Mouse (Mus musculus): Measurements from ENCODE around the gene Sdccag8. TPM values are rescaled to one million over a fixed set of nuclear protein-coding genes. Genes with fewer than 3 reads are reported as not detected.

Sdccag8 gene
- polyA plus RNA-seq, 1 experiment from 2014 or later = 19.2 TPM

GRCm38 (mm10) chr1:177046963-177047362, 232.5 kb downstream of the Sdccag8 start:
- no peaks in the 10 kb centered on the region for H3K9me3 ChIP-seq (ENCODE audit: control insufficient read depth, low read length)
- ATAC-seq (ENCODE audit: insufficient read depth, low FRiP score, low TSS enrichment) = no peak
- DNase-seq (ENCODE audit: low spot score) = no peak
- H3K4me2 ChIP-seq (ENCODE audit: low read depth) = no peak overlapping the region
- WGBS = 85% methylated on average over 2 of the region's 2 CpGs
- H3K4me3 ChIP-seq (ENCODE audit: low read depth, low read length) = no peak overlapping the region
- no peaks in the 10 kb centered on the region for H3K36me3 ChIP-seq (ENCODE audit: control insufficient read depth, insufficient read depth, low read length)
- no peak overlapping the region for H3K9ac ChIP-seq (ENCODE audit: low read length)
- H3K4me1 ChIP-seq (ENCODE audit: control insufficient read depth, insufficient read depth, low read length) = no peaks in the 10 kb centered on the region
- no peaks in the 10 kb centered on the region for H3K27me3 ChIP-seq (ENCODE audit: control insufficient read depth, insufficient read depth, low read length)
- H3K27ac ChIP-seq (ENCODE audit: low read depth, low read length) = no peak overlapping the region

DNA sequence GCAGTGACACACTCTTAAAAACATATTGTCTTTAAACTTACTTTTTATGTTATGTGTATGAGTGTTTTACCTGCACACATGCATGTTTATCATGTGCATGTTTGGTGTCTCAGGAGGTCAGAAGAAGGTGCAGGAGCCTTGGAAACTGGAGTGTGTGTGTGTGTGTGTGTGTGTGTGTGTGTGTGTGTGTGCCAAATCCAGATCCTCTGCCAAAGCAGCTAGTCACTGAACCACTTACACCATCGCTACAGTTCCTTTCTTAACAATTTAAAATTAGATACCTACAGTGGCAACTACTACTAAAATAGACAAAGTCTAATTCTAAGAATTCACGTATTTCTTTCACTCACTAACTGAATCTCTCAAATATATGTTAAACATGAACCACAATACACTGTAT, 234.3 kb downstream of the Sdccag8 start:
- Histone ChIP-seq H3K4me1 (ENCODE audit: control insufficient read depth, insufficient read depth, low read length) (no peaks in the 10 kb centered on the region), H3K27ac (ENCODE audit: low read depth, low read length) (no peak overlapping the region), H3K9me3 (ENCODE audit: control insufficient read depth, low read length) (no peaks in the 10 kb centered on the region), H3K27me3 (ENCODE audit: control insufficient read depth, insufficient read depth, low read length) (no peaks in the 10 kb centered on the region), H3K36me3 (ENCODE audit: control insufficient read depth, insufficient read depth, low read length) (no peaks in the 10 kb centered on the region), H3K4me2 (ENCODE audit: low read depth) (no peak overlapping the region), H3K9ac (ENCODE audit: low read length) (no peak overlapping the region), H3K4me3 (ENCODE audit: low read depth, low read length) (no peak overlapping the region)
- ATAC-seq (ENCODE audit: insufficient read depth, low FRiP score, low TSS enrichment) (no peak), DNase-seq (ENCODE audit: low spot score) (no peak)
- 95% methylated on average over 2 of the region's 2 CpGs for WGBS

GRCm38 (mm10) chr1:177051366-177051963, 237.0 kb downstream of the Sdccag8 start:
- Histone ChIP-seq H3K4me1 (ENCODE audit: control insufficient read depth, insufficient read depth, low read length) (no peaks in the 10 kb centered on the region), H3K9me3 (ENCODE audit: control insufficient read depth, low read length) (no peaks in the 10 kb centered on the region), H3K9ac (ENCODE audit: low read length) (no peak overlapping the region), H3K4me2 (ENCODE audit: low read depth) (no peak overlapping the region), H3K27me3 (ENCODE audit: control insufficient read depth, insufficient read depth, low read length) (no peaks in the 10 kb centered on the region), H3K27ac (ENCODE audit: low read depth, low read length) (no peak overlapping the region), H3K36me3 (ENCODE audit: control insufficient read depth, insufficient read depth, low read length) (no peaks in the 10 kb centered on the region), H3K4me3 (ENCODE audit: low read depth, low read length) (no peak overlapping the region)
- ATAC-seq (ENCODE audit: insufficient read depth, low FRiP score, low TSS enrichment) = no peak
- 89% methylated on average over 11 of the region's 11 CpGs for WGBS
- no peak for DNase-seq (ENCODE audit: low spot score)

- Histone ChIP-seq H3K27me3 (ENCODE audit: control insufficient read depth, insufficient read depth, low read length) (no peaks in the 10 kb centered on the region), H3K9me3 (ENCODE audit: control insufficient read depth, low read length) (no peaks in the 10 kb centered on the region), H3K9ac (ENCODE audit: low read length) (no peak overlapping the region), H3K36me3 (ENCODE audit: control insufficient read depth, insufficient read depth, low read length) (no peaks in the 10 kb centered on the region), H3K4me1 (ENCODE audit: control insufficient read depth, insufficient read depth, low read length) (no peaks in the 10 kb centered on the region), H3K4me3 (ENCODE audit: low read depth, low read length) (no peak overlapping the region), H3K4me2 (ENCODE audit: low read depth) (no peak overlapping the region), H3K27ac (ENCODE audit: low read depth, low read length) (no peak overlapping the region)
- 75% methylated on average over 2 of the region's 2 CpGs for WGBS
- DNase-seq (ENCODE audit: low spot score) (no peak), ATAC-seq (ENCODE audit: insufficient read depth, low FRiP score, low TSS enrichment) (no peak)
Observed at GRCm38 (mm10) chr1:177054891-177055290, 240.4 kb downstream of the Sdccag8 start.

DNA sequence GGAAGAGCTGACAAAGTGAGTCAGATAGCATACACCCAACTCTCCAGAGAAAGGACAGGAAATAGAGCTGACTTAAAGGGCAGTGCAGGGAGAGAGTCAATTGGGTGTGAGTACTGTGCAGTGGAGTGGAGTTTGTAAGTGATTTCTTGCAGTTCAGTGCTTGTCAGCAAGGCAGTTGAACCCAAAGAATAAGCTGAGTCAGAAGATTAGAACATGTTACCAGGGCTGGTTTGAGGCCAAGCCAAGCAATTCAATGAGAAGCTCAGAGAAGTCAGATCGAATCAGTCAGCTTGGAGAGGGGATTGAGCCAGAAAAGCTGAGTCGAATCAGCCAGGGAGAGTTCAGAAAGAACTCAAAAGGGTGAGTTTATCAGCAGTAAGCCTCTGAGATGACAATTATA, 247.3 kb downstream of the Sdccag8 start:
- Histone ChIP-seq H3K27me3 (ENCODE audit: control insufficient read depth, insufficient read depth, low read length) (no peaks in the 10 kb centered on the region), H3K4me1 (ENCODE audit: control insufficient read depth, insufficient read depth, low read length) (no peaks in the 10 kb centered on the region), H3K9me3 (ENCODE audit: control insufficient read depth, low read length) (no peaks in the 10 kb centered on the region), H3K4me3 (ENCODE audit: low read depth, low read length) (no peak overlapping the region), H3K36me3 (ENCODE audit: control insufficient read depth, insufficient read depth, low read length) (no peaks in the 10 kb centered on the region), H3K27ac (ENCODE audit: low read depth, low read length) (no peak overlapping the region), H3K4me2 (ENCODE audit: low read depth) (no peak overlapping the region), H3K9ac (ENCODE audit: low read length) (no peak overlapping the region)
- no peak for DNase-seq (ENCODE audit: low spot score)
- no peak for ATAC-seq (ENCODE audit: insufficient read depth, low FRiP score, low TSS enrichment)
- 94% methylated on average over 2 of the region's 2 CpGs for WGBS

DNA sequence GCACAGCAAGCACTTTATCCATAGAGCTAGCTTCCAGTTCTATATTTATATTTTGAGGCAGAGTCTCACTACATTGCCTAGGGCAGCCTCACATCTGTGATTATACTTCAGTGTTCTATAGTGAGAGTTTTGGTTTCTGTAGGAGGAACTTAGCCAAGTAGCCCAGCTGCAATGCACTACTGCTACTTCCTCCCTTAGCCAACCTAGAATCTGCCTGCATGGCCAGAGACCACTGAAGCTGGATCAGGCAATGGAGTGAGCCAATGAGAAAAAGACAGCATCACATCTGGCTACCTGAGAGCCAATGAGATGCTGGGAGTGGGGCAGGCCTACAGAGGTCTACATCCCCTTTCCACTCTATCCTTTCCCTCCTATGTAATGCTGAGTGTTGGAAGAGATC, 251.3 kb downstream of the Sdccag8 start:
- Histone ChIP-seq H3K9ac (ENCODE audit: low read length) (no peak overlapping the region), H3K27me3 (ENCODE audit: control insufficient read depth, insufficient read depth, low read length) (no peaks in the 10 kb centered on the region), H3K4me1 (ENCODE audit: control insufficient read depth, insufficient read depth, low read length) (no peaks in the 10 kb centered on the region), H3K4me2 (ENCODE audit: low read depth) (no peak overlapping the region), H3K9me3 (ENCODE audit: control insufficient read depth, low read length) (no peaks in the 10 kb centered on the region), H3K27ac (ENCODE audit: low read depth, low read length) (no peak overlapping the region), H3K36me3 (ENCODE audit: control insufficient read depth, insufficient read depth, low read length) (no peaks in the 10 kb centered on the region), H3K4me3 (ENCODE audit: low read depth, low read length) (no peak overlapping the region)
- DNase-seq (ENCODE audit: low spot score) (no peak), ATAC-seq (ENCODE audit: insufficient read depth, low FRiP score, low TSS enrichment) (no peak)

DNA sequence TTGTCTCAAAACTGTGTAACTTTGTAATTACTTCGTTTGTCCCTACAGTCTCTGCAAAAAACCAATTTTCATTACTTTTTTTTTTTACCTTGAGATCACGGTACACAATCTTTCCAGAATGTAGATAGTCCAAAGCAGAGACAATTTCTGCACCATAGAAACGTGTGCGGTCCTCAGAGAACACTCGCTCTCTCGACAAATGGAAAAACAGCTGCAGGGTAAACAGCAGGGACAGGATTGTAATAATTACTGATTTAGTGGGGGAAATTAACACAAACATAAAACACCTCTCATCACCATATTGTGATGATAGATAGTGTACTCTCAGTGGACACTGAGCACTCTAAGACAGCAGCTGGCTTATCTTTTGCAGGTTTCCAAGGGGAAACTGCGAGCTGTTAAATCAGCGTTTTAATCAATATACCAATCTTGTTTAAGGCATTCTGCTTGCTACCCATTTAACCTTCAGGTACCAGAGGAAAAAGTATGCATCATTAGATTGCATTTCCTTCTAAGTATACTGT, 252.7 kb downstream of the Sdccag8 start:
- H3K27me3 ChIP-seq (ENCODE audit: control insufficient read depth, insufficient read depth, low read length) = no peaks in the 10 kb centered on the region
- H3K4me3 ChIP-seq (ENCODE audit: low read depth, low read length) = no peak overlapping the region
- no peaks in the 10 kb centered on the region for H3K36me3 ChIP-seq (ENCODE audit: control insufficient read depth, insufficient read depth, low read length)
- no peaks in the 10 kb centered on the region for H3K9me3 ChIP-seq (ENCODE audit: control insufficient read depth, low read length)
- DNase-seq (ENCODE audit: low spot score) = no peak
- H3K9ac ChIP-seq (ENCODE audit: low read length) = no peak overlapping the region
- no peaks in the 10 kb centered on the region for H3K4me1 ChIP-seq (ENCODE audit: control insufficient read depth, insufficient read depth, low read length)
- H3K4me2 ChIP-seq (ENCODE audit: low read depth) = no peak overlapping the region
- no peak for ATAC-seq (ENCODE audit: insufficient read depth, low FRiP score, low TSS enrichment)
- 78% methylated on average over 8 of the region's 8 CpGs for WGBS
- no peak overlapping the region for H3K27ac ChIP-seq (ENCODE audit: low read depth, low read length)

DNA sequence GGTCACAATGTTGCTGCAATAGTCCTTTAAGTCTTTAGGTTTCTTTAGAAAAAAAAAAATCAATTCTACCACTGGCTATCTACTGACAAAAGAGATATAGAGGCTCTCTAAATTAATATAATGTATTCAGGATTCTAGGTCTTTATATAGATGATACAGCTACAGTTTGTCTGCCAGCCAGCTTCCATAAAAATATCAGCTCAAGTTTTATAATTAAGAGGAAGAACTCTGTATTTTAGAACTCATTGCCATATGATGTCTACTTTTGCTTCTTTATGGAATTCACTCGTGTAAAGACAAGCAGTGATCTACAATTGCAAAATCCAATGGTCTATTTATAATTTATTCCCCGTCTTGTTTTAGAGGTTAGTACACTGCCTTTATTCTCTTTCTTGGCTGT, 254.7 kb downstream of the Sdccag8 start:
- Histone ChIP-seq H3K9ac (ENCODE audit: low read length) (no peak overlapping the region), H3K4me2 (ENCODE audit: low read depth) (no peak overlapping the region), H3K27me3 (ENCODE audit: control insufficient read depth, insufficient read depth, low read length) (no peaks in the 10 kb centered on the region), H3K4me3 (ENCODE audit: low read depth, low read length) (no peak overlapping the region), H3K4me1 (ENCODE audit: control insufficient read depth, insufficient read depth, low read length) (no peaks in the 10 kb centered on the region), H3K27ac (ENCODE audit: low read depth, low read length) (no peak overlapping the region), H3K9me3 (ENCODE audit: control insufficient read depth, low read length) (no peaks in the 10 kb centered on the region), H3K36me3 (ENCODE audit: control insufficient read depth, insufficient read depth, low read length) (no peaks in the 10 kb centered on the region)
- ATAC-seq (ENCODE audit: insufficient read depth, low FRiP score, low TSS enrichment) = no peak
- 89% methylated on average over 2 of the region's 2 CpGs for WGBS
- no peak for DNase-seq (ENCODE audit: low spot score)

Measured in neural tube, embryonic 11.5 days (tissue).